Mouse (Mus musculus) left cerebral cortex, postnatal 4 days (tissue): ENCODE measurements around the gene Lxn. TPM values are rescaled to one million over a fixed set of nuclear protein-coding genes. Genes with fewer than 3 reads are reported as not detected.

Source experiments
- DNase-seq: peaks from one replicate; pipeline ENCODE4 v3.0.0-alpha.2; 2022
- intact Hi-C: fragments of 180-260 bp; cut with DNase I; formaldehyde crosslinking; loops from one replicate; pipeline ENCODE4 v1.15.1; 2025
- total RNA-seq, 2 experiments: library from RNA; stranded (reverse); gene quantifications; 2 replicates each; pipeline ENCODE4 v1.2.3; 2021

Gene Lxn
- total RNA-seq, 2 experiments from 2014 or later = 55.3 to 55.9 TPM

DNA sequence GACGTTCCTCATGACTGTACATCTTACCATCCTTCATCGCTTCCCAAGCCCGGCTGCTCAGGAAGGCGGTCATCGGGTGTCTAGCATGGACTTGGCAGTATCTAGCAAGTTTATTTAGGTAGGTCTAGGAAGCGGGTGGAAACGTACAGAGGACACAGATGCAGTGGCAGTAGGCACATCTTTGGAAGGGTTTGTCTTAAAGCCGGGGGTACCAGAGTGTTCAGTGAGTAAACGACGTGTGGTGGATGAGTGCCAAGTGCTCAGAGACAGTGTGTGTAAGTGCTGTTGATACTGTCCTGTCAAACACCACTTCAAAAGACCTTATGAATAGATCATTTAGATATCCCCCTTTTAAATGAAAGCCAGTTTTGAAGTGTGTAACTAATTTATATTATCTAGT lies 1.1 kb downstream of the Lxn start:
- DNase-seq = peak; percentile 31
- intact Hi-C loops = no loop called here

DNA sequence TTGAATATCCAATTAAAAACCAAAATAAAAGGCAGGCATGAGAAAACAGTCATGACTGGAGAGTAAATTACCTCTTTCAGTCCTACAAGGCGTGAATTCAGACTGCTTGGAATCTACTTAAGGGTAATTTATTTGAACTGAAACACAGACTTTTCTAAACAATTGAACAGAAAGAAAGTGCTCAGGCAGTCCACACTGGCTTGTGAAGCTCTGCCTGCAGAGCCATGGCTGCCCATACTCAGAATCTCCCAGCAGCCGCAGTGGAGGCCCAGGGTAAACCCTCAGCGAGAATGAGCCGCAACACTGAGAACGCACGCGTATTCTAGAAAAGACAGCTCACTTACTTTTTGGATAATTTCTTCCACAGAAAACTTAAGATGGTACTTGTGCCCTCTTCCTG lies 1.7 kb downstream of the Lxn start:
- no peak for DNase-seq
- intact Hi-C loops = no loop called here

DNA sequence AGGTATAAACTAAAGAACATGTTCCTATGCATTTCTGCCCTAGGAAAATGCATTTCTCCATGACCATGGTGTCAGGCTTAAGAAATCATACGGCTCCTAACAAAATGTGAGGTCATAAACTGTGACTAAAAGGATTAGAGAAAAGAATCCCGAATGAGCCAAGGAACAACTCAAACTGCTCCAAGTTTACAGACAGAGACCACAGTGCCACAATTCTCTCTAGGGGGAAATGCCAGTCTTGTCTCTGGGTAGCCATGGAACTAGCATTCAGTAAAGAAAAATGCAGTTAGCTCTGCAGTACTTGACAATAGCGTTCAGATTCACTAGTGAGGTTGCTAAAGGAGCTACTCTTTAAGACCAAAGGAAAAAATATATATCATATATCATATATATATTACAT lies 3.8 kb downstream of the Lxn start:
- DNase-seq = no peak
- intact Hi-C loops = no loop called here

DNA sequence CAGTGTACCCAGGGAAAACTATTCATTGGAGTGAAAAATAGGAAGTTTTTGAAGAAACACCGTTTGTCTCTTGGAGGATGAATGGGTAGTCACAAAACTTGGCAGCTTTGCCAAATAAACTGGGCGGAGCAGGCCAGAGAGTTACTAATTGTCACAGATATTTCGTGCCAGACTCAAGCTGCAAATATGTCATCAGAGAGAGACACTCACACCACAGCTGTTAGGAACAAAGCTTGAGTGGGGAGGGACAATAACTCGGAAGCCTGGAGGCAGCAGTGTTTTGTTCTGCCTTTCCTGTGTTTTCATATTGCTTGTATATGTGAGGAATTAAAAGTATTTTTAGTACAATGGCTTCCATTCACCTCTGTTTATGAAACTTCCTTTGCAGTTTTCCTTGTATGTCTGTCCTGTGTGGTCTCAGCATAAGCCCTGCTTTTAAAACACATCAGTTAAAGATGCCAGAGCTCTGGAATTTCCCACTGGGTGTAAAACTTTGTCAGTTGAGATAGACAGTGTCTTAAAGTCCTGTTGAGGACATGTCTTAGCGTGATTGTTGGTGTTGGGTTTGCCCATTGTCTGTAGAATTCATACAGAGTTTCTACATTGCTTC lies 13.0 kb downstream of the Lxn start:
- DNase-seq = no peak
- intact Hi-C loops = no loop called here

DNA sequence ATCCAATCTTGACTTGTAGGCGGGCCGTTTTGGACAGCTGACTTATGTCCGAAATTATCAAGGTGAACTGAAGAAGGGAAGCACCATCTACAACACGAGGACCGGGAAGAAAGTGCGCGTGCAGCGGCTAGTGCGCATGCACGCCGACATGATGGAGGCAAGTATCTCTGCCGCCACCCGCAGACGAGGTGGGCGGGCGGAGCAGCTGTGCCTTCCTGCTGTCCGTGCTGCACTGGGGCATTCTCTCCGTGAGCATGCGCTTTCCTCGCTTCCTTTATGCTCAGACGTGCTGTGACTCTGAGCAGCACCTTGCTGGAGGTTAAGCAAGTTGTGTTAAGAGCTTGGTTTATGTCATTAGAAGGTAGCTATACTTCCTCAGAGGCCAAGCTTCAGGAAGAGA lies 14.1 kb downstream of the Lxn start:
- no peak for DNase-seq
- intact Hi-C loops = no loop called here

DNA sequence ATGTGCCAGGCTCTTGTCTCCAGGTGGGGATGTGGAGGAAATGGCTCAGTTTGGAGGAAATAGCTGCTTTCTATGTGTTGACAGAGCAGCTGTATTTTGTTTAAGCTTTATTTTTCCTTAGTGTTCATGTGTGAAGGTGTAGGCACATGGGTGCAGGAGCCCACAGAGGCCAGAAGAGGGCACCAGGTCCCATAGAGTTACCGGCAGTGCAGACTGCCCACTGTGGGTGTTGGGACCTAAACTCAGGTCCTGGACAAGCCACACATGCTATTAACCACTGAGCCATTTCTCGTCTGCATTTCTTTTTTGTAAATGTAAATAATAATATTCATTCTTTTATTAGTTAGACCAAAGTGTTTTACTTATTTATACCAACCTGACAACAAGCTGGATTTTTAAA lies 16.6 kb downstream of the Lxn start:
- no peak for DNase-seq
- intact Hi-C loops = no loop called here

DNA sequence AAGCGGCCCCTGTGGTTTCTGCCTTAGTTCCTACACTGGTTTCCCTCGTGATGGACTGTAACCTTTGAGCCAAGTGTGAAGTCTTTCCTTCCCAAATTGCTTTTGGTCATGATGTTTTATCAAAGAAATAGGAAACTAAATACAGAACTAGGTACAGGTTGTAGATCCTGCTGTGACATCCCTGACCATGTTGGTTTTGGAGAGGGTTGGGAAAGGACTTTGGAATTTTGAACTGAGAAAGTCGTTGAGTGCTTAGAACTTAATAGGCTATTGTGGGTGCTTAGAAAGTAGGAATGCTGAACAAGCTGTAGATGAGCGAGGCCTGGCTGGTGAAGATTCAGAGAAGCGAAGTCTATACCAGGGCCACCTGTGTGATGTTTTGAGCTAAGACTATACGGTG lies 29.7 kb downstream of the Lxn start:
- intact Hi-C loops = loop anchor here (5.0 kb wide), 1 partner anchor 82 kb away; no protein-coding TSS in a partner anchor
- DNase-seq = no peak

DNA sequence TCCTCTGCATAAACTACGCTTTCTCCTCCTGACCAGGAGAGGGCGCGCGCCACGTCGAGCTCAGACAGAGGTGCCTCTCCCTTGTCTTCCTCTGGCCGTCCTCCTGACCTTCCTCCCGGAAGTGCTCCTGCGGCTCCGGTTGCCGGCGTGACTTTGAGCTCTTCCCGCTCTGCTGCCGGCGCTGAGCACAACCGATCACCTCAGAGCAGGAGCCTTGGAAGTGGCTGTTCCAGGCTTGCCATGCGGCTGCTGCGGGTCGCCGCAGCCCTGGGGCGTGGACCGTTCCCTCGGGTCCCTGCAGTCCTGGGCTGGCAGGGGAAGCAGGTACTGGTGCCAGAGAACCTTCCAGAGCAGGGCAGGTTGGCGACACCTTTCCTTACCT lies 33.7 kb downstream of the Lxn start, which contains the start of gene Gfm1:
Gene Gfm1 (plus strand): TSS at position 98 of the 382 bp plus-strand sequence.
- intact Hi-C loops = loop anchor here (5.0 kb wide), 1 partner anchor 78 kb away; no protein-coding TSS in a partner anchor
- peak; percentile 91 for DNase-seq

DNA sequence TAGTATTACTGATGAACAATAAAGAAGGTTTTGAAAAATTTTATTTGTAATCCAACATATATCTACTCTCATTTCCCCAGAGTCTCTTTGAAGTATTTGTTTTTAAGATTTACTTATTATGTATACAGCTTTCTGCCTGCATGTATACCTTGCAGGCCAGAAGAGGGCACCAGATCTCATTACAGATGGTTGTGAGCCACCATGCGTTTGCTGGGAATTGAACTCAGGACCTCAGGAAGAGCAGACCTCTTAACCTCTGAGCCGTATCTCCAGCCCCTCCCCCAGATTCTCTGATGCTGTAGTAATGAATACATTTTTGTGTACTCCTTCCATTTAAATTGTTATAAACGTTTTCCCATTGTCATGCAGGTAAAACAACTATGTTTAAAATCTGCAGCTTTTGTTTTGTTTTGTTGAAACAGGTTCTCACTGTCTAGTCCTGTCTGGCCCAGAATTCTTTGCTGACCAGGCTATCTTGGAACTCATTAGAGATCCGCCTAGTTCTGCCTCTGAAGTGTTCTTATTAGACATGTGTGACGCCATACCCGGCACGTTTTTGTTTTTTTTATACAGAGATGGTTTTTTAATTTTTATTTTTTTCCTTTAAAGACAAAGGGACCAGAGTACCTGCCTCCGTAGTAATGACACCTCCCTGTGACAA lies 34.3 kb downstream of the Lxn start:
- no peak for DNase-seq
- intact Hi-C loops = no loop called here

Other genes starting within 250 kb of the Lxn start
- 1 to 10 TPM; 3.7 to 4.3 TPM for gene Mlf1, start 89.8 kb downstream of the Lxn start, total RNA-seq
- gene Gm17402, start 88.8 kb downstream of the Lxn start, total RNA-seq = not detected
- gene Gfm1, start 33.8 kb downstream of the Lxn start, total RNA-seq = 10 to 100 TPM; 32.6 to 39.0 TPM
- 1 to 10 TPM; 1.6 to 2.0 TPM for gene Rarres1, start 51.6 kb upstream of the Lxn start, total RNA-seq
- 10 to 100 TPM; 37.2 to 38.8 TPM for gene Mfsd1, start 118.8 kb upstream of the Lxn start, total RNA-seq